Mouse (Mus musculus) midbrain, postnatal 0 days (tissue): ENCODE measurements around the gene Gm2832. TPM values are rescaled to one million over a fixed set of nuclear protein-coding genes. Genes with fewer than 3 reads are reported as not detected.
"Not testable (repeated sequence)": the region's sequence is repeated elsewhere in the genome, so short reads cannot be mapped to it uniquely, and the experiment has no call there.

Experiments
- ATAC-seq: fragments of 200-750 bp; cut with Nextera tagmentation; 2 replicates; pipeline ENCODE4 v1.8.0; 2017; ENCODE audit warnings: moderate number of reproducible peaks, mild to moderate bottlenecking, moderate TSS enrichment, moderate library complexity; ENCODE audit not compliant: low FRiP score
- DNase-seq: peaks from one replicate; pipeline ENCODE4 v3.0.0-alpha.2; 2015; ENCODE audit warnings: low spot score
- H3K27ac ChIP-seq: fragments of 300-500 bp; sonication (generic); 2 replicates; pipeline ENCODE4 v1.5.1; 2014; ENCODE audit warnings: low read depth, mild to moderate bottlenecking, low read length, mixed read lengths
- H3K27me3 ChIP-seq: fragments of 300-500 bp; sonication (generic); 2 replicates; pipeline ENCODE4 v1.6.1; 2014; ENCODE audit warnings: low read length, control low read depth, mixed read lengths; ENCODE audit not compliant: insufficient read depth
- H3K36me3 ChIP-seq: fragments of 300-500 bp; sonication (generic); 2 replicates; pipeline ENCODE4 v1.6.1; 2014; ENCODE audit warnings: low read length, control low read depth, mixed read lengths; ENCODE audit not compliant: insufficient read depth
- H3K4me1 ChIP-seq: fragments of 300-500 bp; sonication (generic); 2 replicates; pipeline ENCODE4 v1.6.1; 2014; ENCODE audit warnings: mild to moderate bottlenecking, control low read depth, antibody characterized with exemption, low read length, mixed read lengths; ENCODE audit not compliant: insufficient read depth
- H3K4me2 ChIP-seq: fragments of 300-500 bp; sonication (generic); 2 replicates; pipeline ENCODE4 v1.6.1; 2014; ENCODE audit warnings: low read depth, mild to moderate bottlenecking, low read length, mixed read lengths; ENCODE audit not compliant: poor library complexity, severe bottlenecking
- H3K4me3 ChIP-seq: fragments of 300-500 bp; sonication (generic); 2 replicates; pipeline ENCODE4 v1.5.1; 2014; ENCODE audit warnings: low read depth, mild to moderate bottlenecking, low read length, moderate library complexity
- H3K9ac ChIP-seq: fragments of 300-500 bp; sonication (generic); replicated peaks from 2 replicates; pipeline ENCODE4 v1.6.1; 2014; ENCODE audit warnings: mild to moderate bottlenecking, low read length, moderate library complexity, mixed read lengths; ENCODE audit not compliant: poor library complexity, severe bottlenecking
- H3K9me3 ChIP-seq: fragments of 300-500 bp; sonication (generic); 2 replicates; pipeline ENCODE4 v1.6.1; 2016; ENCODE audit warnings: low read length, control low read depth
- CTCF ChIP-seq: IDR thresholded peaks from 2 replicates; pipeline ENCODE4 v1.5.1; 2016; ENCODE audit warnings: antibody characterized with exemption, mild to moderate bottlenecking
- WGBS: fragments of 180-500 bp; shearing (Covaris S2); extraction: QIAGEN DNeasy Blood & Tissue Kit; methylation state at CpG from one replicate; pipeline ENCODE4 v1.1.7; 2014; 5-methylcytosine and 5-hydroxymethylcytosine counted together
- polyA plus RNA-seq: library from polyadenylated mRNA; unstranded; fragments of >200 nt; fragmentation: Nextera tagmentation; extraction: Ambion mirVana; gene quantifications from 2 replicates; pipeline ENCODE4 v1.2.1, GENCODE M21; 2015
- total RNA-seq: library from RNA; depleted of rRNA; stranded (reverse); fragments of >200 nt; gene quantifications from 2 replicates; pipeline ENCODE4 v1.2.3, GENCODE M21; 2014; rRNA removed

The Gm2832 gene
- total RNA-seq (0.94 TPM in 1 of 2 replicates, not detected in the other), polyA plus RNA-seq (0.68 and 0.76 TPM in 2 replicates)

GRCm38 (mm10) chr14:41278505-41278904, at the start of gene Gm2832:
Gm2832 (plus strand) TSS chr14:41278805.
- not testable (repeated sequence) for H3K9ac ChIP-seq, H3K9me3 ChIP-seq, H3K4me3 ChIP-seq, H3K27me3 ChIP-seq, H3K4me2 ChIP-seq, H3K4me1 ChIP-seq, H3K36me3 ChIP-seq, H3K27ac ChIP-seq, ATAC-seq, DNase-seq
- WGBS, result 89% methylated on average over 2 of the region's 3 CpGs

- not testable (repeated sequence) for H3K36me3 ChIP-seq, H3K9me3 ChIP-seq, H3K9ac ChIP-seq, DNase-seq, H3K4me3 ChIP-seq, H3K27ac ChIP-seq, H3K27me3 ChIP-seq, H3K4me1 ChIP-seq, H3K4me2 ChIP-seq, ATAC-seq
- peak; percentile 34 for TF ChIP-seq CTCF
- 37% methylated on average over 4 of the region's 4 CpGs for whole genome bisulfite sequencing
These were observed 15.3 kb upstream of the Gm2832 start for GRCm38 (mm10) chr14:41263296-41263695.

- Histone ChIP-seq H3K4me3 (peak overlapping the region; percentile 22; the same call in 1 of the 2 replicates), H3K4me2 (peak overlapping the region; percentile 24; the same call in 1 of the 2 replicates)
- WGBS, result 6% methylated on average over 25 of the region's 29 CpGs
These were observed 14.5 kb upstream of the Gm2832 start for GRCm38 (mm10) chr14:41263853-41264755.

GRCm38 (mm10) chr14:41264756-41265566, 13.6 kb upstream of the Gm2832 start:
- not testable (repeated sequence) for H3K27ac ChIP-seq, H3K36me3 ChIP-seq, H3K4me1 ChIP-seq, H3K9ac ChIP-seq, H3K27me3 ChIP-seq, H3K9me3 ChIP-seq
- Histone ChIP-seq H3K4me2 (peak overlapping the region; percentile 36; the same call in 1 of the 2 replicates), H3K4me3 (peak overlapping the region; percentile 29; the same call in 1 of the 2 replicates)
- peak; percentile 93 for ATAC-seq
- WGBS, result 0% methylated on average over 19 of the region's 36 CpGs
- TF ChIP-seq CTCF, result peak; percentile 54
- DNase-seq, result peak; percentile 15

More at GRCm38 (mm10) chr14:41263853-41264755, 14.5 kb upstream of the Gm2832 start:
- H3K9ac ChIP-seq, H3K27me3 ChIP-seq, H3K4me1 ChIP-seq, H3K27ac ChIP-seq, H3K36me3 ChIP-seq, H3K9me3 ChIP-seq, DNase-seq: not testable (repeated sequence)
- peak; percentile 93 for ATAC-seq

- not testable (repeated sequence) for ATAC-seq
- 40% methylated on average over 1 of the region's 1 CpGs for WGBS
These were observed 7.4 kb downstream of the Gm2832 start for GRCm38 (mm10) chr14:41285965-41286364.

More at GRCm38 (mm10) chr14:41285965-41286364, 7.4 kb downstream of the Gm2832 start:
- not testable (repeated sequence) for H3K4me1 ChIP-seq, H3K4me3 ChIP-seq, H3K27ac ChIP-seq, H3K9ac ChIP-seq, H3K27me3 ChIP-seq, H3K36me3 ChIP-seq, H3K4me2 ChIP-seq, DNase-seq, H3K9me3 ChIP-seq

Other genes starting within 250 kb of the Gm2832 start
- gene Dydc2, start 209.6 kb upstream of the Gm2832 start, total RNA-seq, result not detected in 2 replicates
- gene Dydc2, start 209.6 kb upstream of the Gm2832 start, polyA plus RNA-seq, result 0.72 and 0.92 TPM in 2 replicates
- 0.33 TPM in 1 of 2 replicates, not detected in the other for gene Dydc1, start 205.9 kb upstream of the Gm2832 start, total RNA-seq
- 0.23 TPM in 1 of 2 replicates, not detected in the other for gene Dydc1, start 205.9 kb upstream of the Gm2832 start, polyA plus RNA-seq
- not detected in 2 replicates for gene Mat1a, start 173.8 kb upstream of the Gm2832 start, total RNA-seq
- gene Mat1a, start 173.8 kb upstream of the Gm2832 start, polyA plus RNA-seq, result not detected in 2 replicates
- not detected in 2 replicates for gene Sftpa1, start 147.0 kb upstream of the Gm2832 start, total RNA-seq
- not detected in 2 replicates for gene Sftpa1, start 147.0 kb upstream of the Gm2832 start, polyA plus RNA-seq
- gene Mbl1, start 127.3 kb upstream of the Gm2832 start, total RNA-seq, result not detected in 2 replicates
- gene Mbl1, start 127.3 kb upstream of the Gm2832 start, polyA plus RNA-seq, result not detected in 2 replicates
- gene Sftpd, start 93.7 kb upstream of the Gm2832 start, total RNA-seq, result not detected in 2 replicates
- gene Sftpd, start 93.7 kb upstream of the Gm2832 start, polyA plus RNA-seq, result 0.12 TPM in 1 of 2 replicates, not detected in the other
- not detected in 2 replicates for gene Gm5798, start 69.8 kb downstream of the Gm2832 start, total RNA-seq
- gene Gm5798, start 69.8 kb downstream of the Gm2832 start, polyA plus RNA-seq, result not detected in 2 replicates
- not detected in 2 replicates for gene Gm7945, start 107.6 kb downstream of the Gm2832 start, total RNA-seq
- not detected in 2 replicates for gene Gm7945, start 107.6 kb downstream of the Gm2832 start, polyA plus RNA-seq
- gene Gm6482, start 129.5 kb downstream of the Gm2832 start, total RNA-seq, result 0.33 TPM in 1 of 2 replicates, not detected in the other
- 0.12 TPM in 1 of 2 replicates, not detected in the other for gene Gm6482, start 129.5 kb downstream of the Gm2832 start, polyA plus RNA-seq
- not detected in 2 replicates for gene Gm7954, start 174.7 kb downstream of the Gm2832 start, total RNA-seq
- not detected in 2 replicates for gene Gm7954, start 174.7 kb downstream of the Gm2832 start, polyA plus RNA-seq
- gene Gm3486, start 210.7 kb downstream of the Gm2832 start, total RNA-seq, result not detected in 2 replicates
- 0.20 TPM in 1 of 2 replicates, not detected in the other for gene Gm3486, start 210.7 kb downstream of the Gm2832 start, polyA plus RNA-seq